Mouse (Mus musculus) c-Kit-negative CD71-positive TER-119-positive erythroid progenitor cells, embryonic 14.5 days (primary cell): ENCODE data around the gene Zfp57.
A peak's percentile ranks its signal among the peaks of the same experiment; 100 is the strongest.
"Not testable (repeated sequence)": the region's sequence is repeated elsewhere in the genome, so short reads cannot be mapped to it uniquely, and the experiment has no call there.

ENCODE experiments used
- DNase-seq: peaks from one replicate; pipeline ENCODE4 v3.0.0-alpha.2; 2013; ENCODE audit warnings: low read depth, low spot score

The Zfp57 gene

GRCm38 (mm10) chr17:36995448-36995847 lies 5.5 kb upstream of the Zfp57 start:
- no peak for DNase-seq

DNA sequence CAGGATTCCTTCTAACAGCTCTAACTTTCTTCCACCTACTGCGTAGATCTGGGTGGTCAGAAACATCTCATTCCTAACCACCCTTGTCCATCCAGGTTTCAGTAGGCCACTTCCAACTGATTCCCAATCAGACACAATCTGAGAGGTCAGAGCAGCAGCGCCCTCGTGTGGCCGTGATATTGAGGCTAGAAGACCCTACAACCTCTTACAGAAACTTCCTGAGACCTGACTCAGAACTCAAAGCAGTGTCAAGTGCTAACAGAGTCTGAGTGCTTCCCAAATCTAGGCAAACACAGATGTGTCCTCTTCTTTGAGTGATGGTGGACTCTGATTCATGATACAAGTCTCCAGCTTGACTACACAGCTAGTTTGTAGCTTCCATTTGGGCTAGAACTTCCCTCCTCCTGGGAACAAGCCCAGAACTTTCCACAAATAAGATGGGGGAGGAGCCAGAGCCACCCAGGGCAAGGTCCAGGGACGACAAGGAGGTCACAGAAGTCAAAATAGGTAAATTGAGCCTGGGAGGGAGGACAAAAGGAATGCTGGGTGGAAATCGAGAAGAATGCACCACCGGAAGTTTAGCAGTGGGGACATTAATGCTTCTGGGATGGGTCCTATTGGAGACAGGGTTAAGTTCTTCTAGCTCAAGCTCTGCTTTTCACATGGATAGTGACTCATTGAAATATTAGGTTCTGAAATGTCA lies 3.8 kb upstream of the Zfp57 start:
- peak; percentile 5 for DNase-seq

GRCm38 (mm10) chr17:36998477-36998876 lies 2.5 kb upstream of the Zfp57 start:
- no peak for DNase-seq

DNA sequence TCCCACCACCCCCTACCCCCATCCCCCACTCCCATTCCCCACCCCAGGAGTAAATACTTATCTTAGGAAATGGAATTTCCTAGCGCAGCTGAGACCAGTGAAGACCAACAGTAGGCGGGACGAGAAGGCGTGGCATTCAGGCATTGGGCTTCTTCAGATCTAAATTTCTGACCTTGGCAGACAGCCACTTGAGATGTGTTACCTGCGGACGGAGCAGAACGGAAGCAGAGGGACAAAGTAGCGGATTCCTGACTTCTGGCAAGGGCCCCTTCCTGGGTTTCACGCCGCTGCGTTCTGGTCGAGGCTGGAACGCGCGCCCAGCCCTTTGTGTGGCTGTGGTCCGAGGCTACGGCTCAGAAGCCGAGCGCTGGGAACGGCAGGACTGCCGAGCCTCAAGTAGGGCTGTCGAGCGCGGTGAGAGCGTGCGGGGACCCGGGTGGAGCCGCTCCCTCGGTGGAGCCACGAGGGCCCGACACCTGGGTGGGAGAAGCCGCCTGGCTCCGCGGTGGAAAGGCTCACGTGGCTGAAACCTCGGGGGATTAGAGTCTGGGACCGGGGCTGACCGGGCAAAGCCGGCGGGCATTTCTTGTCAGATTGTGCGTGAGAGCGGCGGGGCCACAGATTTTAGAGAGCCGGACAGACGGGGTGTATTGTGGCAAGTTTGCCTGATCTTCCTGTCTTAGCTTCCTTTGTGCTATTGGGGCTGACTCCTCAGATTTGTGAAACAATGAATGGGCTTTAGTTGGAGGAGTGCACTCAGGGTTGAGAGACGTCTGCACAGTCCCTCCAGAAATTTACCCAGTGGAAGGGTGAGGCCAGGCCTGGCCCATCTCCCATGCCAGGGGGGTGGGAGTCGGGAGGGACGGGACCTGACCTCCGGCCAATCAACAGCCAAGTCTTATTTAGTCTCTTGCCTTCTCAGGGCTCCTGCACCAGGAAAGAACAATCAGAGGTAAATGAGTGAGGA lies 1.7 kb downstream of the Zfp57 start:
- DNase-seq: no peak

- DNase-seq: no peak
These were observed 2.4 kb downstream of the Zfp57 start for GRCm38 (mm10) chr17:37003366-37003765.

GRCm38 (mm10) chr17:37008161-37008560 lies 7.2 kb downstream of the Zfp57 start:
- DNase-seq: no peak

- no peak for DNase-seq
These were observed 8.6 kb downstream of the Zfp57 start for GRCm38 (mm10) chr17:37009460-37010042.

DNA sequence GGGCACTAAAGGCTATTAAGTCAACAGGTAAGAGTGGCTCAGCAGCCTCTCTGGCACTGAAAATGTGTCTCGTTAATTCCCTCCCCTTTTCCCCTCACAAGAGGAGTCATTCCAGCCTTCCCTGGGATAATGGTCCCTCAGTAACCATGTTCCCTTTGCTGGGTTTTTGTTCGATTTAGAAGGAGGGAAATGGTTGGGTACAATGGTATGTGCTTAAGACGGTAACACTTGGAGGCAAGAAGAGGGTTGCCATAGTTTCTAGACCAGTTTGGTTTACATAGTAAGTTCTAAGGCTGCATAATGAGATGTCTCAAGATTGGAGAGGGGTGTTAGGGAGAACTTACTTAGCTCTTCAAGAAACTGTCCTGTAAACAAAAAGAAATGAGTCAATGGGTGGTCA lies 10.8 kb downstream of the Zfp57 start:
- DNase-seq: no peak

DNA sequence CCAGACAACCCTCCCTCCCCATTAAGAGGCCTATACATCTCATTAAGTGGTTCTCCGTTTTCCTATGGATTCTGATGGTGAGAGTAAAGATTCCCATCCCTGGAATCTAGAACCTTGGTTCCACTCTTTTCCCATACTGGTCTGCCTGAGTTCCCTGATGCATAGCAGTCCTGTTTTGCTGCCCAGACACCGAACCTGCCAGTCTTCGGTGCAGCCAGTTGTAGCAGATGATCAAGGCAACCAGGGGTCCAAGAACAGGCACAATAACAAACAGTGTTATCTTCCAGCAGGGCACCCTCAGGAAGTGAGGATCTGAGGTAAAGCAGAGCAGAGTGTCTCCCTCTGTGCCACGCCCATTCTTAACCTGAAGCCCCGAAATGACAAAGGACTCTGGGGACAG lies 11.2 kb downstream of the Zfp57 start:
- no peak for DNase-seq

DNA sequence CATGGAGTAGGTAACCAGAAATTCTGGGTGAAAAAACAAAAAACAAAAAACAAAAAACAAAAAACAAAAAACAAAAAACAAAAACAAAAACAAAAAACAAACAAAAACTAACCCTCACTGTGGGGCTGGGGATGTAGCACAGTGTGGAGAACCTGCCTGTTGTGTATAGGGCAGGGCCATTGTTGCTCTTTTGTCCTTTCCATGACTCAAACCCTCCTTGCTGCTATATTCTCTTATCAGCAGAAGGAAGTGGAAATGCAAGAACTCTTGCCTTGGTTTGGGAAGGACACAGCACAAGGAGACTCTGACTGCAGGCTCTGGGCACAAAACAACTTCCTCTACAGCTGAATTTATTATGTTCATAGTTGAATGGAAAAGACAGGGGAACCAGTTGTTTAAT lies 15.4 kb downstream of the Zfp57 start:
- DNase-seq: no peak

DNA sequence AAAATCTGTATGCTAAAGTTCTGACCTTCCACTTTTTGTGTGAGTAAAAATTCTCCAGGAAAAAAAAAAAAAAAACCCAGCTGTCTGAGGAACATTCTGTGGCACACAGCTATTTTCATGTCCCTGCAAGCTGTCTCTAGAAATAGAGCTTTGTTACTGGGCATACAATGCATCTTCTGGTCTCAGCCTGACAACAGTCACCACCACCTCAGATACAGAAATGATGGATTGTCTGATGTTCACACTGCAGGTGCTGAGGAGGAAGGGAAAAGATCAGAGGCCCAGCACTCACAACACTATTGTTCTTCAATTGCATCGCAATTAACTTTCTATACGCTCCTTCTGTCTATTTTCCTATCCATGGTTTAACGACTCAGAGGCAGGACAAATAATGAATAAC lies 17.4 kb downstream of the Zfp57 start:
- DNase-seq: no peak

DNA sequence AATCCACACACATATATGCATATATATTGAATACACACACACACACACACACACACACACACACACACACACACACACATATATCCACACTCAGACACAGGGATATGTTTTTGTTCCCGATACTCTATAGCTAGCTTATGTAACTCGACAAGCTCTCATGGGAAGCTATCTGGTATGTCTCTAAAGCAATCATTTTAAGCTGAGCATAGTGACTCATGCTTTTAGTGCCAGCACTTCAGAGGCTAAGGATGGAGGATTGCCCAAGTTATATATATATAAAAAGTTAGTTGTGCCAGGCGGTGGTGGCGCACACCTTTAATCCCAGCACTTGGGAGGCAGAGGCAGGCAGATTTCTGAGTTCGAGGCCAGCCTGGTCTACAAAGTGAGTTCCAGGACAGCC lies 18.3 kb downstream of the Zfp57 start:
- DNase-seq: not testable (repeated sequence)

DNA sequence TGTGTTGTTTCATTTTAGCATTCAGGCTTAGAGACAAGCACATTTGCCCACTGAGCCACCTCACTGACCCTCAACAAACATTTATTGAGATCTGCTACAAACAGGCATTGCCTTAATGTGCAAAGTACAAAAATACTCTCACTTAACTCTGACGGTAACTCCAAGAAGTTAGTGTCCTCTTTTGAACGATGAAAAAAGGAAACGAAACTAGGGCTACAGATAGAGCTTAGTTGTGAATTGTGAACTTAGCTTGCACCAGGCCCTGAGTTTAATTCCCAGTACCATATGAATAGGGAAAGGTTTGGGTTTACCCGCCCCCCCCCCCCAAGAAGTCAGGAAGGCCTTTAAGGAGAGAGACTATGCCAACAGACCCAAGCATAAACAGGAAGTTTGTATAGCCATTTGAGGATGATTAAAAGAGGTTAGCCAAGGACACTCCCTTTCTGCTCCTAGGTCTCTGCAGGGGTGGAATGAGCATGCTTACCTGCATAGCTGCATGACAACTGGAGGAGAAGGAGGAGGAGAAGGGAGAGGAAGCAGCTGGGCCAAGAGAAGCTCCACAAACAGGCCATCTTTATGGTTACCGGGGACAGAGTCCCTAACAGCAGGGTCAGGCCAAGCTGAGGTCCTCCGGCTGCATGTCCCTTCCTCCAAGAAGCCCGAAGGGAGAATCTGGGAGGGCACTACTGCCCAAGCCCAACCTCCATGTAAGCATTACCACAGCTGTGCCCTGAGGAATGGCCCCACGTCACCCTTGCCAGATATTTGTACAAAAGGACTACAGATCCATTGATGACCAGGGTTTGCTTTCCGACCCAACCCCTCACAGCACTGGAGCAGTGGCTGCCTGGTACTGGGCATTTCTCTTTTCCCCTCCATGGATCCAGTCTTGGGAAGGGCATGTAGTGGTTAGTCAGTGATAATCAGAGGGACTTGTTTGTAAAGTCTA lies 21.9 kb downstream of the Zfp57 start, which contains the start of gene Mog:
Gene Mog, minus strand, starts transcription at position 771 of the 949 bp plus-strand sequence.
- DNase-seq: no peak

DNA sequence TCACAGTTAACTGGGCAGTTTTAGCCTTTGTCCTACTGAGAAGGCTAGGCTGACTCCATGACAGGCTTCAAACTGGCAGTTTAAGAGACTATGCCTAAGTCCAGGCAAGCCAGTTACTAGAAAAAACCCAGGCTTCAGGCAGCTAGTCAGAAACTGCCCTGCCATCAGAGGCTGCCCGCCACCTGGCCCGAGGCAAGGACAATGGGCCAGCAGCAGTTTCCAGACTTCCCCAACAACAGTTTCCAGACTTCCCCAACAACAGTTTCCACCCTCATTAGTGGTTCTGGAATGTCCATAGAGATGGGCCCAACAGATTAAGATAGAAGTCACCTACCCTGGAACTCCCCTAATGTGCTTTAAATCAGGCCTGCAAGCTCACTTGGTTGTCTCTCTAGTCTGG lies 25.5 kb downstream of the Zfp57 start:
- no peak for DNase-seq

DNA sequence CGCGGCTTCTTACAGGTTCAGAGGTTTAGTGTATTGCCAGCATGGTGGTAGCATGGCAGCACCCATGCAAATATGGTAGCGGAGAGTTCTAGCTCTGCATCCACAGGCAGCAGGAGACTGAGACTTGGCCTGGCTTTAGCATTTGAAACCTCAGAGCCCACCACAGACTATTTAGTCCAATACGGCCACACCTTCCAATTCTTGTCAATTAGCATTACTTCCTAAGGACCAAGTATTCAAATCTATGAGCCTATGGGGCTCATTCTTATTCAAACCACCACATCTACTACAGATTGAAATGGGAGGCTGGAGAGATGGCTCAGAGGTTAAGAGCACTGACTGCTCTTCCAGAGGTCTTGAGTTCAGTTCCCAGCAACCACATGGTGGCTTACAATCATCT lies 26.5 kb downstream of the Zfp57 start:
- DNase-seq: no peak

DNA sequence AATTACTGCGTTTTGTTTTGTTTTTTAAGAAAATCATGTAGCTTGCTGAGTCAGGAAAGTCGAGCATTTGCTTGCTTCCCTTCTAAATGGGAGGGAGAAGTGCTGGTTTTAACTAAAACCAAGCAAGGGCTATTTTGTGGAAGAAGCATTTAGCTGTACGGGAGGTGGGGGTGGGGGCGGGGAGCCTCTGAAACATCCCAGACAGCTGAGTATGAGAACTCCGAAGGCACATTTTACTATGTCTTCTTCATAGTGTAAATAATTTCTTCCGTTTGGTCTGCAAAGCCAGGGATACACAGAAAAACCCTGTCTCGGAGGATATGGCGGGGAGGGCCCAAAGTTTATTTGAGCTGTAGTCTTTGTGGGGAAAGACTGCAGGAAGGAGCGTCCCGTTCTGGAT lies 27.2 kb downstream of the Zfp57 start:
- no peak for DNase-seq

DNA sequence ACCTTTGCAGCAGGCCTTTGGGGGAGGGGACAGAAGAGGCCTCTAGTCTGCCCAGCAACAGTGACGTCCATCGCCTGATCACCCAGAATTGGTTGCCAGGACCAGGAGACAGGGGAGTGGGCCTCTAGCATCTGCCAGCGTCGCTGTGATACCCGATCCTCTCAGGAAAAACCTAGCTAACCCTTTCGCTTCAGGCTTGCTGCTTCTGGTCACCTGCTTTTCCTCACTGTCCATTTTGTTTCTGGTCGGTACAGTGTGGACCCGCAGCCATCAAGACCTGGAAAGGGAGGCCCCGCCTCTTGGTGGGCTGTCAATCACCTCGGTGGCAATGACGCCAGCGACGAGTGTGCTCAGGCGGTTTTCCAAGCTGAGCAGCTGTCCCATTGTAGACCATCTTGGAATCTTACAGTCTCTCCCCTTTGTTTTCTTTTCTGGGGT lies 27.7 kb downstream of the Zfp57 start:
- DNase-seq: no peak

DNA sequence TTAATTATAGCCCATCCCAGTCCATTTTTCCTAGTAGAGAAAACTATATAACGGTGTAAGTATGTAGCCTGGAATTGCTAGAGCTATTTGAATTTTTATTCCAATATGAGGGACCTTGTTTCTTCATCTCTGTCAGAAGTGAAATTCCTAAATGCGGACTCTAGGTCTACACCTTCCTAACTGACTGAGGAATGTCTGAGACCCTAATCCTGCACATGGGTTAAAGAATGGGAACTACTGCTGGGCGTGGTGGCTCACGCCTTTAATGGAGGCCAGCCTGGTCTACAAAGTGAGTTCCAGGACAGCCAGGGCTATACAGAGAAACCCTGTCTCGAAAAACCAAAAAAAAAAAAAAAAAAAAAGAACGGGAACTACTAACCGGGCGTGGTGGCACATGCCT lies 28.2 kb downstream of the Zfp57 start:
- DNase-seq: no peak

GRCm38 (mm10) chr17:37039127-37039894 lies 38.3 kb downstream of the Zfp57 start:
- no peak for DNase-seq

DNA sequence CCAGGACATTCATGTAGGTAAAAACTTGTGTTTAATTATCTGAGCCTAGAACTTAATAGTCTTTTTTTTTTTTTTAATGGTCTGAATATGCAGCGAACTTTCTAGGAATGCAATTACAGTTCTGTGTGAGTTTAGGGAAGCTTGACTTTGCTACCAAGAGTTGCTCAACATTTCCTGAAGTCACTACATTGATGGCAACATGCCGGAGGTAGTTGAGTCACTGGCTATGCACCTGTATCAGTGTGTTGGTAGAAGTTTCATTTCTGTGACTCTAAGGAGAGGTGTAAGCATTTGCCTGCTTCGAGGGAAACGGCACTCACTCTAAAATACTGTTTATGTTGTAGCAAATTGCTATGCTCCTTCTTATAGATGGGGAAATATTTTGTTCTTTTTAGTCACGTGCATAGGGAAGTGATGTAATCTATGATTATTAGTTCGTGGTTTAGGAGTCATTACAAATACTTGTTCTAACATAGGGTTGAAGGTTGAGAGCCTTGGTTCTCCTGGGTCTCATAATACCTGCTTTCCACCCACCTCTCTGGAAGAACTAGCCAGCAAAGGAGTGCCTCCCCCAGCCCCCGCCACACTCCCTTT lies 43.8 kb downstream of the Zfp57 start:
- no peak for DNase-seq
